Mouse (Mus musculus) heart, postnatal 0 days (tissue): Measurements from ENCODE around the gene Hoxa5.

Source experiments
- CTCF ChIP-seq: IDR thresholded peaks from 2 replicates; pipeline ENCODE4 v1.5.1; 2016; ENCODE audit warnings: antibody characterized with exemption, control low read depth, low read depth
- EP300 ChIP-seq: IDR thresholded peaks from 2 replicates; pipeline ENCODE4 v1.6.1; 2016; ENCODE audit warnings: antibody characterized with exemption, low read depth

DNA sequence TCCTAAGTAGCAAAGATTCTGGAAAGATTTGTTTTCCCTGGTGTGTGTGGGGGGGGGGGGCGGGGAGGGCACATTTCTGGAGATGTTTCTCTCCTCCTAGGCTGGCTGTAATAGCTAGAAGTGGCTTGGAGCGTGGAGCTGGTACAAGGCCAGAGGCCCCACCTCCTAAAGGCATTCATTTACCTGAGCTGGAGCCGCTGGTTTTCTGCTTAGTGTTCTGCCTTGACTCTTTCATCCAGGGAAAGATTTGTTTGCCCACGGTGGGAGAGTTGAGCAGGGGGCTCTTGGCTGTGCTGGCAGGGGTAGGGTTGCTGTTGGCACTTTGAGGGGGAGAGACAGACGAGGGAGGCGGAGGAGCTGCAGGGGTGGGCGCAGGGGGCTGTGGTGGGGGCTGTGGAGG lies 32.4 kb downstream of the Hoxa5 start:
- TF ChIP-seq CTCF (no peak), EP300 (no peak)
